Mouse (Mus musculus): ENCODE results near the gene Sult5a1.
"Not testable (repeated sequence)": the region's sequence is repeated elsewhere in the genome, so short reads cannot be mapped to it uniquely, and the experiment has no call there.

Sult5a1 gene

DNA sequence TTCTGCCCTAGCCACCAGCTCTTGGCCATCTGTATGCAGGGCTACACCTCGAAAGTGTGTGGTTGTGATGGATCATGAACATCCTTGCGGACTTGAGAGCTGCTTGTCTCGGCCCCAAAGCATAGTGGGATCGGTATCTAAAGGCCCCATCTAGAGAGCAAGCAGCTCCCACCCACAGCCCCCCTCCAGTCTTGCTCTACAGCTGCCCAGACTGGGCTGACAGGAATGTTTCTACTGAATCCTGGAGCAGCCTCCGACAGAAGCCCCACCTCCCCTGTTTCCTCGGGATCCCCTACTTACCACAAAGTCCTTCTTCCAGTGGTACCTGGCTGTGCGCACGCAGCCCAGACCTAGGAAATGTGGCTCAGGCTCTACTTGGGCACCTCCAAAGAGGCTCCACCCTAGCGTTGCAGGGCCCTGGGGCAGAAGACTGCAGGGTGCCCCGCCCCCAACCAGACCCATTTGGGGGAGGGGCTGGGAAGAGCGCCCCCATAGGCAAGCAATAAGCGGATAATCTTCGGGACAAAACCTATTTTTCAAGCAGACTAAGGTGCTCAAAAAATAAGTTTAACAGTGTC lies at the start of gene Sult5a1:
Gene Sult5a1, minus strand, starts transcription at position 428 of the 578 bp plus-strand sequence.
- DNase-seq, result peak; percentile 29

DNA sequence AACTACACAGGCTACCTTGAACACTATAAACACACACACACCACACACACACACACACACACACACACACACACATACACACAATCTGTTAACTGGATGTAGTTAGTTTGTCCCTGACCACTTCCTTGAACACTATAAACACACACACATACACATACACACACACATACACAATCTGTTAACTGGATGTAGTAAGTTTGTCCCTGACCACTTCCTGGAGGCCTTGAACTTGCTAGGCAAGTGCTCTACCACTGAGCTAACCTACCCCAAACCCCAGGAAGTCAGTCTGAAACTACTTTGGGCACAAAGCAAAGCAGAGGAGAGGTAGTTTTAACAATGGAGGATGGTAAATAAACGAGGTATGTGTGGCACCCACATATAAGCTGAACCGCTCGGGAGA lies 45.5 kb upstream of the Sult5a1 start:
- no peak for DNase-seq

DNA sequence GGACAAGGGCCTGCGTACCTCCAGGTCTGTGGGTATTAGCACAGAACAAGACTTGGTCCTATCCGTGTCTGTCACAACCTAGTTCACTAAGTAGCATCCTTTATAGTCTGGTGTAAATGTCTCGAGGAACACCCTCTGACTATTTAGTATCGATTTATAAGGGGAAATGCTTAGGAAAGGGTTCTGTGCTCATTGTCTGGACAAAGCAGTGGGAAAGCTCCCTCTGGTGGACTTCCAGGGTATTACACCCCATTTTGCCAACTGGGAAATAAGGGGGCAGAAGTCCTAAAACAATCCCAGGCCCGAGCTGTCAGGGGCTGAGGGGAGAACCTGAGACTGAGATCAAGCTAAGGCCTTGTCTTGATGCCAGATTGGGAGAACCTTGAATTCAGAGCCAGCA lies 44.2 kb upstream of the Sult5a1 start:
- peak; percentile 88 for DNase-seq

DNA sequence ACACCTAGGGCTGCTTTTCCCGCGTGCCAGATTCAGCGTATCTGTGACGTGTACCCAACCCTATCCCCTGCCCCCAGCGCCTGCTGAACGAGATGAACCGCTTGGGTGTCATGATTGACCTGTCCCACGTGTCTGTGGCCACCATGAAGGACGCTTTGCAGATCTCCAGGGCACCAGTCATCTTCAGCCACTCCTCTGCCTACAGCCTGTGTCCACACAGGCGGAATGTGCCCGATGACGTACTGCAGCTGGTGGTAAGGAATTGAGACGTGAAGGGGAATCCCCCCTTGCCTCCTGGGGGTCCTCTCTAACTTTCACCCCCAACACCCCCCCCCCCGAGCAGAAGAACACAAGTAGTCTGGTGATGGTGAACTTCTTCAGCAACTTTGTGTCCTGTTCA lies 41.7 kb upstream of the Sult5a1 start:
- DNase-seq, result no peak

DNA sequence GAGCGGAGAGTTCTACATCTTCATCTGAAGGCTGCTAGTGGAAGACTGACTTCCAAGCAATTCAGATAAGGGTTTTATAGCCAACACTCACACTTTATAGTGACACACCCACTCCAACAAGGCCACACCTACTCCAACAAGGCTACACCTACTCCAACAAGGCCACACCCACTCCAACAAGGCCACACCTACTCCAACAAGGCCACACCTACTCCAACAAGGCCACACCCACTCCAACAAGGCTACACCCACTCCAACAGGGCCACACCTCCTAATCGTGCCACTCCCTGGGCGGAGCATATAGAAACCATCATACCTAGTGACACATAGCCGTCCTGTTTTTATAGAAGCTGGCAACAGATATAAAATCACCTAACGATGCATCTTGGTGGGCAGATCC lies 38.9 kb upstream of the Sult5a1 start:
- DNase-seq, result not testable (repeated sequence)

DNA sequence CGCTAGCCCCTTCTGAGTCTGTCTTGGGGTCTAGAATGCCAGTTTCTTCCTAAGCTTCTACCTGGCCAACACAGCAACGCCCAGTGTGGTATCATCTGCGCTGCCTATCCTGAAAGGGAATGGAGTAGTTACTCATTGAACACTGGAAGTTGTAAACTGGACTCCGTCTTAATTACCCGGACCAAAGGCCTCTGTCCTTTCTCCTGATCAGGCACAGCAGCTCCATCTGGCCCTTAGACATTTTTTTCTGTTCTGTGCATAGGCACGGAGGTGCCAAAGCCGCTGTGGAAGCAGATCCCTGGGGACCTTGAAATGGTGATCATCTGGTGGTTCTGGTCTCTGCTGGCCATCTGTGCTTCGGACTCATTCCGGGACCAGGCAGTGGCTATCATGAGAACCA lies 35.7 kb upstream of the Sult5a1 start:
- no peak for DNase-seq

DNA sequence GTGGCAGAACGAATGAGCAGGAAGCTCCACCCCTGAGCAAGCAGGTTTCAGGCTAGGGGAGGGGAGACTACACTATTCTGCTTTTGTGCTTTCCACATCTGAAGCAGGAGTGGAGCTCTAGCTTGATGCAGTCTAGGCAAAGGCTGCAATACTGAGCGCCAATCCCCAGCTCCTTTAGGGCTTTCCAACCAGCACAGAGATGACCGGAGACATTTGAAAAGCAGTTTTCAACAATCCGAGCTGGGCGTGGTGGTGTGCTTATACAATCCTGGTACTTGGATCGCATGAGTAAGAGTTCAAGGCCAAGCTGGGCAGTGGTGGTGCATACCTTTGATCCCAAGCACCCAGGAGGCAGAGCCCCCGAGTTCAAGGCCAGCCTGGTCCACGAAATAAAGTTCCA lies 33.8 kb upstream of the Sult5a1 start:
- no peak for DNase-seq

DNA sequence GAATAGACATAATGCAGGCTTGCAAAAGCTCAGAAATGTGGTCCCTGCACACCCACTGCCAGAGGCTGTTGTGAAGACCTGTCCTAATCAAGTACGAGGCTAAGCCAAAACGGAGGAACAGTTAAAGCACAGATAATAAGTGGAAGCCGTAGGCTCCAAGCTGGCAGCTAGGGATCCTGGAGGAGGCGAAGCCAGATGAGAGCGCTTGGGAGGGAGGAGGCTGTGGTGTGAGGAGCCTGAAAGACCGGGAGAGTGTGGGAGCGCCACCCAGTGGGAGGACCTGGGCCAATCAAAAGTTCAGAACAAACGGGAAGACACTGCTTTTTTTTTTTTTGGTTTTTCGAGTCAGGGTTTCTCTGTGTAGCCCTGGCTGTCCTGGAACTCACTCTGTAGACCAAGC lies 32.6 kb upstream of the Sult5a1 start:
- peak; percentile 84 for DNase-seq

DNA sequence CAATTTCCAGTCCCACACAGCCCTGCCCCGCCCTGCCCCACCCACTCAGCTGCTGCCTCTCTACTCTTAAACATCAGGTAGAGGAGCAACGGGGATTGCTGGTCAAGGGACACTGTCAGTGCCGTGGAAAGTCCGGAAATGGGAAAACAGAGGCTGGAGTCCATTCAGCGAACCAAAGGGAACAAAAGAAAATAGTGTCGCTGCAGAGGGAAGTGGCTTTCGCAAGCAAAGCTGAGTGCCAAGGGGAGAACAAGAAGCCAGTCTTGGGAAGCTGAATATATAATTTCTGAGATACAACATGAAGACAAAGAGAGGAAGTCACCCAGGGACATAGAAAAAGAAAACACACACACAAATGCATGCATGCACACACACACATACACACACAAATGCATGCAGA lies 30.7 kb upstream of the Sult5a1 start:
- no peak for DNase-seq

DNA sequence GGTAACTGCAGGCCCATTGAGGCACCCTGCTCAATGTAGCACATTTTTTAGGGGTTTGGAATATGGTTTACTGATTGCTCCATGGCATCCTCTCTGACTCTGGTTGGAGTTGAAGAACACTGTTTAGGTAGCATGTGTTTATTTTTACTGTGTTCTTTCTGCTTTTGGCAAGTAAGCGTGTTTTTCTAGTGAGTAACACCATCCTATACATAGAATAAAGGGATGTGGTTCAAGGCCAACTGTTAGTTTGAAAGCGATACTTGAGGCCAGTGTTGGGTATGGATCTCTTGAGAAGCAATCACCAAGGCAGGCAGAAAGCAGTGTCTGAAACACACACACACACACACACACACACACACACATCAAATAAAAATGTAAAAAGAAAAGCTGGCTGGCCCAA lies 29.9 kb upstream of the Sult5a1 start:
- no peak for DNase-seq

DNA sequence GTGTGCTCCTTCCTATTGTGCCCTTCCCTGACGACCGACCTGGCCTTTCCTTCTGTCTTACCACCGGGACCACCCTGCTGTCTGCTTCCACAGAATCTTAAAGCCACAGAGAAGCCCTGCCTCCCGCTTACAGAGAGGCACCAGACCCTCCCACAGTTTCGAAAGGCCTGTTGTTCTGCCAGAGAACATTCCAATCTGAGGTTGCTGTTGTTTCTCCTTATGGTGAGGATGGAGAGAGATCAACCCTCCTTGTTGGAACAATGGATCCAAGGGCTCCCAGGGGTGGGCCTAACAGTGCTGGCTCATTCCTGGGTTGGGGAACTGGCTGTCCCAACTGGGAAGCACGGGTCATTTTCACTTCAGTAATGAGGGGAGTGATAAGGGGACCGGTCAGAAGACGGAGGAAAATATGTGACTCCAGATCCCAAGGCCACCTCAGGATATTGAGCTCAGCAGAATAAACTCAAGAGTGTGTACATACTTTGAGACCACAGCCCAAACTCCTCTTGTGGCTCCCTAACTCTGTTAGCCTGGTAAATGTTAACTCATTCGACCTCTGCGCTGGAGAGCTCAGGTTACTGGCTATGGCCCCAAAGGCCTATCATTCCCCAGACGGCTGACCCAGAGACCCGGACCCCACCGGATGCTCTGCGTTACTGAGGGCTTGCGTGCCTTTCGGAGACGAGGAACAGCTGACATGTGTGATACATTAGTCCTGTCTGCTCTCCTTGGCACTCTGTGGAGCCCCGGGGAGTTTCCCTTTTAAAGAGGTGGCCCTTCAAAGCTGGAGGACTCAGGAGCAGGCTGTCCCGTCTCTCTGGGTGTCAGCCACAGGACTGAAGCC lies 27.7 kb upstream of the Sult5a1 start, which contains the start of gene Dpep1:
Gene Dpep1, plus strand, starts transcription at position 677 of the 844 bp plus-strand sequence.
- DNase-seq, result no peak

DNA sequence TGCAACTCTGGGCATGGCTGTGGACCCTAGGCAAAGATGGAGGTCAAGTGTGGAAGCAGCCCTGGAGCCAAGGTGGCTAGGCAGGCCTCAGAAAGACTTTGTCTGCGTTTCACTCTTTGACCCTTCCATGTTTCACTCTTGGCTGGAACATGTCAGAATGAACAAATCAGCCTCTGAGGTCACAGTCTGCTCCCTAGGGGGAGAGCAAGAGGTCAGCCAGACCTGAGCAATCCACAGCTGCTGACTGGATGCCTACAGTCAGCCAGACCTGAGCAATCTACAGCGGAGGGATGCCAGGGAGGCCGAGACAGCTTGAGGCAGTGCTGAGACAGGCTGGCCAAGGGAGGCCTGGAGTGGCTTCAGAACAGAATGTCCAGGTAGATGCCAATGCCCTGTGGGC lies 23.3 kb upstream of the Sult5a1 start:
- DNase-seq, result peak; percentile 23

DNA sequence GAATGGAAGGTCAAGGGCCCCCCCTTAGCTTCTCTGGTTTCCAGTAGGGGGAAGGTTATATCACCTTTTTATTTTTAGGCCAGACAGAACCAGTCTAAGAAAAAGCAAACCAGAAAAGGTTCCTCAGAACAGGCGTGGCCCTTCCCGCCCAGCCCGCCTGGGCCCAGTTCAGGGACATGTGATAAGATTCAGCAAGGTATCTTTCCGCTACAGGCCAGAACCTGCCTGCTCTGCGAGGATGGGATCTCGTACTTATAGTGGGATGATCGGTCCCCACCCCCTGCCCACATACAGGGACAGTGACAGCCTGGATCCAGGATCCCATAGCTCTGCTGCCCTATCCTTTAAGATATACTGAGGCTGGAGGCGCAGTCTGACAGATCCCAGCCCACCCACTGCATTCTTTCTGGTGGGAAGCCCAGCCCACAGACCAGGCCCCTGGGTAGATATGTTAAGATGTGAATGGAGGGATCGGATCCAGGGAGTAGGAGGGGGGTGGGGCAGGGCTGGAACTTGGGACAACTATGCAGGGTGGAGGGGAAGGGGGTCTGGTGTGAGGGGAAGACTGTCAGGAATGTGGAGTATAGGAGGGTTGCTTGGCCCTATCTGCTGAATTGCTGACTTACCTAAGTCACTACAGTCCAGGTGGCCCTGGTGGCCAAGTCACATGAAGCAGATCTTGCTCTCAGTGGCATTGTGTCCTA lies 1.9 kb downstream of the Sult5a1 start:
- DNase-seq, result no peak

DNA sequence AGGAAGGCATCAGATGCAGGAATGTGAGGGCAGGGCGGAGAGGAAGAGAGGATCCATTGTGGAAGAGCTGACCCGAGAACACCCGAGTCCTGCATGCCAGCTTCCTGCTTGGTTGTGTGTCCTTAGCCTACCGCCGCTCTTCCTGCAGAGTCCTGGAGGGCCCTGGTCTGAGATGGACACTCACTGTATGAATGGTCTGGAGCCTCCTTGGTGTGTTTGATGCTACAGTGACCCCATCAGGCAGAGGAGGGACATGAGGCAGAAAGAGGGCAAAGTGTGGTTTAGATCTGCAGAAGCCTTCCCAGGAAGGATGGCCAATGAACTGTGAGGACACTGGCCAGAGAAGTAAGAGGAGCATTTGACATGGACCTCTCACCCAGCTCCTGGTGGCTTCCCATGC lies 2.9 kb downstream of the Sult5a1 start:
- peak; percentile 38 for DNase-seq

DNA sequence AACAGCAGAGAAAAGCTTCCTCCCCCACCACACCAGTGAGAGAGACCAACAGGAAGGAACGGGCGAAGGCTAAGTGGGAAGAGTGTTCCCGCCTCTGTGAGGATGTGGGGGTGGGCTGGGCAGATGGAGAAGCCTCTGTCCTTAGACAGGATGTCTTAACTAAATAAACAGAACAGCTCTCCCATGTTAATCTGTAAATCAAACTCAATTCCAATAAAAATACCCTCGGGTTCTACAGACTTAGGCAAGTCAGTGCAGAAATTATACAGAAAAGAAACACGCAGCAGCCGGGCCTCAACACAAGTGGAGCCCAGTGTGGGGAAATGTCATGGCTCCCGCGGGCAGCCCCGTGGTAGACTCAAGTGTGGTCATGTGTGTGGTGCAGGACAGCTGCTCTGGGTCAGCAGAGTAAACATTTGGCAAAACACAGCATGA lies 7.4 kb downstream of the Sult5a1 start:
- DNase-seq, result no peak

DNA sequence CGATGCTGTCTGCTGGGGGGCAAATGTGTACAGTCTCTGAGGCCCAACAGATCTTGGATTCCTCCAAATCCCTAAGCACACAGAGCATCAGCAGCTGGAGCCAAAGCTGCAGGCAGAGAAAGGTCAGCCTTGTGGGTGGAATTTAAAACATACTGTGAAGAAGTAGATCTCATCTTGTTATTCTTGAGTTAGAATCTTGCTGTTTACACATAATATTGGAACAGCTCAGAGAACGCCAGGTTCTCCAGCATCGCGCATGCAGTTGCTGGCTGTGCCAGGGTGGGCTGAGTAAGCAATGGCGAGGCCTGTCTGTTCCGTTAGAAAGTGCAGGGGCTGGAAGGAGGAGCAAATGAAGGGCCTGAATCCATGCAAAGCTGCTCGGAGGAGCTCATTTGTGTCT lies 11.7 kb downstream of the Sult5a1 start:
- no peak for DNase-seq

DNA sequence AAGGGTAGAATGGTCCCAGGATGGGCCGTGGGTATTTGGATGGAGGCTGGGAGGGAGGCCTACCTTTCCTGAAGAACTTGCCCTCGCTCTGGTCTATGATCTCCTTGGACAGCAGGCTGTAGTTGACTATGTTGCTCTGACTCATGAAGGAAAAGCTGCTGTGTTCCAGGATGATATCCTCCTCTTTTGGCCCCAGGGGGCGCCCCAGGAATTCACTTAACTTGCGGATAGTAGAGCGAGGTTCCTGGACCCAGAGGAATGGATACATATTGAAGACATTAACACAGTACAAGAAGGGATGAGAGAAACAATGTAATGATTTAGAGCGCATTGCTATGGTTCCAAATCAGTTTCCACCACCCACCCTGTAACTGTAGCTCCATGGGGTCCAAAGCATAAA lies 12.8 kb downstream of the Sult5a1 start:
- peak; percentile 22 for DNase-seq

DNA sequence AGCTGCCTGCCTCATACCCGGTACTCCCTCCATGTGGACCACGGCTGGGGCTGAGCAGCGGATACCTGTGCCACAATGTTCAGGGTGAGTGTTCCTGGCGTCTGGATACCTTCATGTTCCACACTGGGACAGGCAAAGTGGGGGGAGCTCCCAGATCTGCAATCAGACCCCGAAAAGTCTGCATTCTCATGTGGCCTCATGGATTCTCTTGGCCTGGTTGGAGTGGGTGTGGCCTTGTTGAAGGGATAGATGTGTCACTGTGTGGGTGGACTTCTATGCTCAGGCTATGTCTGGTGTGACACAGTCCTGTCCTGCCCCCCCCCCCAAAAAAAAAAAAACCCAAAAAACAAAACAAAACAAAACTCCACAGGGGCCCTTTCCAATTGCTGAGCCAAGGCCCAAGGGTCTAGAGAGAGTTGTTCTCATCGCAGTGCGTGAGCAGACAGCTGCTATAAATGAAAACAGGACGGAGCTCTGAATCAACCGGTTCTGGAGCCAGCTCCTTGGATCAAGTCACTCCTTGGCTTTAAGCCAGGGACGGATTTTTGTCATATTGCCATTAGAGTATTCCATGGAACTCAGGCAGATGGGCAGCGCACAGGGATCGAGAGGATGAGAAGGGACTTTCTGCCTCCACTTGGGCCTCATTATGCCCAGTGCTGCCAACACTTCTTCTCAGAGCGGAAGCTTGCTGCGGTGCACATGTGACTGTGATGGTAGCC lies 16.2 kb downstream of the Sult5a1 start:
- DNase-seq, result no peak

DNA sequence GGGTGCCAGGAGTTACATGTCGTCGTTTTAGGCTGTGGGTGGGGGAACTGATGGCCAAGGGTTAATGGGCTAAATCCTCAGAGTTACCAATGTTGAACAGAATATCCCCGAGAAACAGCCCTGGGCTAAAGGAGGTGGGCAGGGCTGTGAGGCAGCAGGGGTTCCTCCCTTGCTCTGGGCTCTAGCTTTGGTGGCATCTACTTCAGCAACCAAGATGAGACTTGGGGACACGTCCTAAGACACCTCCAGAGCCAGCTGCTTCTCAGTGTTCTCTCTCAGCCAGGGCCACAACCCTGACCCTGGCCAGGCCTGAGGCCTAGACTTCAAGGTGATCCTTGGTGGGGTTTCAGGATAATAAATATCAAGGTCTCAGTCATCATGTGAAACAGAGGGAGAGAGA lies 19.4 kb downstream of the Sult5a1 start:
- DNase-seq, result no peak

DNA sequence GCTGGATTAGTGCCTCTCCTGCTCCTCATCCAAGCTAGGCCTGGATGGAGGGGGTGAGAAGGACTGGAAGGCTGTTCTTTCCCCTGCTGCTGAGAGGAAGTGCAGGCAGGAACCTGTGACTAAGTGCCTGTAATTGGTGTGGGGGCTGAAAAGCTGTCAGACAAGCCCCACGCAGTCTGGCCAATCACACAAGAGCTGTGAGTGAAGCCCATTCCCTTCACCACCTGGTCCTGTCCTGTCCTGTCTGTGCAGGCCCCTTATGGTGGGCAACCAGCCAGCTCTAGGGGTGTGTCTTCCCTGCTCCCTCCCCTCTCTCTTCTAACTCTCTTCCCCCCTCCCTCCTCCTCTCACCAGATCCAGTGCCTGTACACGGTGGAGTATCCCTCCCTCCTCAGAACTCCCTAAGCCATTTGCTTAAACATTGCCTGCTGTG lies 20.5 kb downstream of the Sult5a1 start:
- peak; percentile 84 for DNase-seq

DNA sequence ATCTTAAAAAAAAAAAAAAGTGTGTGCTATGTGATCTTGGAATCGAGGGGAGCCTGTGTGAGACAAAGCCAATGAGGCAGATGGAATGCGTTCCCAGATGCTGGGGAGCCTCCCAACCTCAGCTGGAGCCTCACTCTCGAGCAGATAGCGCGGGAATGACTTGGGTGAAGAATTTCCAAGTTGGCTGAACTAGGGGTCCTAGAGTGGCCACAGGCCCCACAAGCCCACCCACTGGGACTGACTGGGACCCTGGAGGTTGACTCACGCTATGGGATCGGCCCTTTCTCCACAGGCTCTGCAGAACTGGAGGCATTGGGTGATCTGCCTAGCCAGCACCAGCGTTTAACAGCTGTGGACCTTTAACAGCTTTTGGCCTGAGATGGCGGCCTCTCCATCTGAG lies 21.8 kb downstream of the Sult5a1 start:
- no peak for DNase-seq

DNA sequence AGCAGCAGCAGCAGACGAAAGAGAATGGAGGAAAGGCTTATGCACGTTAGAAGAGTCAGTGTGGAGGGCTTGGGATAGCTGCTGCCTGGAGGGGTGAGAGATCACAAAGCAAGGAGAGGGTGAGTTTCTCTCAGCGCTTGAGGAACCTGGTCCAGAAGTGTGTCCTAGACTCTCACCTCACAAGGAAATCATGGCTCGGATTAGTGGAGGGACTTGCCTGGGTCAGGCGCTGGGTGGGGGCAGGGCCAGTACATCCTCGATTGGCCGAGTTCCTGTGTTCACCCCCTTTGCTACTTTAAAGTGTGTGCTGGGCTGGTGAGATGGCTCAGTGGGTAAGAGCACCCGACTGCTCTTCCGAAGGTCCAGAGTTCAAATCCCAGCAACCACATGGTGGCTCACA lies 22.3 kb downstream of the Sult5a1 start:
- peak; percentile 52 for DNase-seq

DNA sequence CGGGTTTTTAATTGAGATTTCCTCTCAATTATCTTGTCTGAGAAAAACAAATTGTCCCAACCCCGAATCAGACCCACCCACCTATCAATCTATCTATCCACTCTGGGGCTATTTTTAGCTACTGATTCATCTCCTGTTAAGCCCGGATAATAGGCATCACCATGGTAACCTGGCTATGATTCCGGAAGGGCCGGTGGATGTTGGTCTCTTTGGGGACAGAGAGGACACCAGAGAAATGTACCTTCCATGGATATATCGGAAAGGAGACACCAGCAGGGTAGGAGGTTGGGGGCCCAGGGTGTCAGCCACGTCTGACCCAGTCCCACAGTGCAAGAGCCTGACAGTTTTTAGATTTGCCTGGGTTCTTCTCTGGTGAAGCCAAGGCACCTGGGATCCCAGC lies 22.7 kb downstream of the Sult5a1 start:
- DNase-seq, result peak; percentile 78

Data from retina, postnatal 1 day (tissue).